Mouse (Mus musculus) C2C12 (cell line): ENCODE results near the gene Dynlt1f. TPM values are rescaled to one million over a fixed set of nuclear protein-coding genes. Genes with fewer than 3 reads are reported as not detected.
A peak's percentile ranks its signal among the peaks of the same experiment; 100 is the strongest.
"Not testable (repeated sequence)": the region's sequence is repeated elsewhere in the genome, so short reads cannot be mapped to it uniquely, and the experiment has no call there.

Experiments
- H3K27me3 ChIP-seq: one replicate; pipeline ENCODE4 v1.6.1; 2011; ENCODE audit not compliant: control insufficient read depth, insufficient read depth, insufficient read length
- H3K36me3 ChIP-seq: one replicate; pipeline ENCODE4 v1.6.1; 2011; ENCODE audit not compliant: control insufficient read depth, insufficient read depth
- H3K4me3 ChIP-seq: one replicate; pipeline ENCODE4 v1.5.1; 2011; ENCODE audit warnings: mild to moderate bottlenecking, control low read depth; ENCODE audit not compliant: poor library complexity, insufficient read depth, severe bottlenecking
- H3K79me2 ChIP-seq: one replicate; pipeline ENCODE4 v1.6.1; 2011; ENCODE audit not compliant: control insufficient read depth, insufficient read depth
- H3K79me3 ChIP-seq: one replicate; pipeline ENCODE4 v1.6.1; 2011; ENCODE audit warnings: low read depth, control low read depth
- H3ac ChIP-seq: one replicate; pipeline ENCODE3; 2011; ENCODE audit warnings: low read depth; ENCODE audit not compliant: control insufficient read depth, insufficient read length
- polyA plus RNA-seq: library from polyadenylated mRNA; unstranded; fragments of >200 nt; fragmentation: generic; extraction: Trizol; gene quantifications from one replicate; pipeline ENCODE4 v1.2.1, GENCODE M21; 2012; ENCODE audit warnings: missing spikeins

Dynlt1f gene
- polyA plus RNA-seq, 1 experiment, result 275 TPM

DNA sequence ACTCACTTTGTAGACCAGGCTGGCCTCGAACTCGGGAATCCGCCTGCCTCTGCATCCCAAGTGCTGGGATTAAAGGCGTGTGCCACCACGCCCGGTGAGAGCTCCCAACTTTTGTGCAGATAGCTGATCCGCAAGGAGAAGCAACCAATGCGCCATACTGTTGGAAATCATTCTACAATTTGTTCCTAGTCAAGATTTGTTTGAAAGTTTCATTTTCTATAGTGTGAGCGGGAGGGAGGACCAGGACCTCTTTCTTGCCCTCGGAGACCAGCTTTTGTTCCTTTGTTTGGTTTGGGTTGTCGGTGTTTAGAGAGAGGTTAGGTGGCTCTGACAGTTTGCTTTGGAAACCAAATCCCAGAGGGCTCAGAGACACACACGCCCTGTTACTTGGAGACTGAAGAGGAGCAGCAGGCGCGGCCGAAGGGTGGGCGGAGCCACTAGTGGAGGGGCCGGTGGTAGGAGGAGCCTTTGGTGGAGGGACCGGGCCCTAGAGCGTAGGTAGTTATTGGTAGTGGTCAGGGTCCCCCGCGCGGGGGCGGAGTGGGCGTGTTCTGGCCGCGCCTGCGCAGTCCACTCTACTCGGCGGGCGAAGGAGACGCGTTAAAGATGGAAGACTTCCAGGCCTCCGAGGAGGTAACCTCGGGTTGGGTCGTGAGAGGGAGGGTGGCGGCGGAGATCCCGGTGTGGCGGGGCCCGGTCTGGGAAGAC lies 54.3 kb downstream of the Dynlt1f start, which contains the start of gene Dynlt1c:
Gene Dynlt1c, plus strand, starts transcription at position 468 of the 708 bp plus-strand sequence.
- H3K4me3 ChIP-seq, result peak within 1 kb of the TSS; percentile 28
- H3K27me3 ChIP-seq, H3K36me3 ChIP-seq, H3ac ChIP-seq, H3K79me2 ChIP-seq, H3K79me3 ChIP-seq: not testable (repeated sequence)

GRCm38 (mm10) chr17:6600216-6600911 lies 55.3 kb downstream of the Dynlt1f start:
- H3K36me3 ChIP-seq, H3K79me3 ChIP-seq, H3K27me3 ChIP-seq, H3K79me2 ChIP-seq, H3K4me3 ChIP-seq, H3ac ChIP-seq: not testable (repeated sequence)

DNA sequence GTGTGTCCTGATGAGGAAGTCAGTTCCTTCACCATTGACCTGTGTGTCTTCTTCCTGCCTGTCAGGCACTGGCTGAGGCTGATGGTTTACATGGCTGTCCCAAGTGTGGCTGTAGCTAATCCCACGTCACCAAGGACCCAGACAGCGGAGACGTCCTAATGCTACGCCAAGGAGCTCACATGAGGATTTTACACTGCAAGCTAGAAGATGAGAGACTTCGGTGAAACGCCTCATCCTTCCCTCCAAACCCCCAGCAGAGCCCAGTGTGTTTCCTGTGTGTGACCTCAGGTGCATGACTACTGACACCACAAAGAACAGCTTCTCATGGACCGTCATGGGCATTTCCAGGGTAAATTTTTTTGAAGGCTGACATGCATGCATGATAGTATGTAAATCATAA lies 57.3 kb downstream of the Dynlt1f start:
- not testable (repeated sequence) for H3ac ChIP-seq, H3K36me3 ChIP-seq, H3K4me3 ChIP-seq, H3K79me3 ChIP-seq, H3K79me2 ChIP-seq, H3K27me3 ChIP-seq

Other genes starting within 250 kb of the Dynlt1f start
- gene Dynlt1b, start 225.8 kb downstream of the Dynlt1f start, polyA plus RNA-seq, result 232 TPM
- 12.6 TPM for gene Dynlt1c, start 54.2 kb downstream of the Dynlt1f start, polyA plus RNA-seq
- gene Sytl3, start 3.2 kb upstream of the Dynlt1f start, polyA plus RNA-seq, result 0.14 TPM
- gene Ezr, start 126.9 kb upstream of the Dynlt1f start, polyA plus RNA-seq, result 78.7 TPM